Mouse (Mus musculus) ovary, postnatal 14 days (tissue): ENCODE measurements at regions not wholly inside any gene's neighbourhood (a gene's known extent, or its start where the extent isn't known, plus 50 kb on each side); places are given as distances from the start of the nearest gene placed in this dataset.

ENCODE experiments used
- DNase-seq: peaks from one replicate; pipeline ENCODE4 v3.0.0; 2022; ENCODE audit warnings: low spot score

- DNase-seq, result peak; percentile 0
Measured at GRCm38 (mm10) chr9:84673327-84673726, 639.2 kb upstream of the Gm11114 start.

GRCm38 (mm10) chr9:84678416-84678815 lies 634.2 kb upstream of the Gm11114 start:
- no peak for DNase-seq

- no peak for DNase-seq
Measured at GRCm38 (mm10) chr9:84718615-84719191, 593.9 kb upstream of the Gm11114 start.

GRCm38 (mm10) chr9:84719396-84719795 lies 593.2 kb upstream of the Gm11114 start:
- DNase-seq, result no peak

GRCm38 (mm10) chr9:84720454-84720853 lies 592.1 kb upstream of the Gm11114 start:
- no peak for DNase-seq

- DNase-seq, result no peak
Measured at GRCm38 (mm10) chr9:84739266-84739665, 573.3 kb upstream of the Gm11114 start.

GRCm38 (mm10) chr9:84740336-84740735 lies 572.2 kb upstream of the Gm11114 start:
- no peak for DNase-seq

GRCm38 (mm10) chr9:84754332-84754731 lies 558.2 kb upstream of the Gm11114 start:
- no peak for DNase-seq

GRCm38 (mm10) chr9:84754828-84755227 lies 557.7 kb upstream of the Gm11114 start:
- no peak for DNase-seq

GRCm38 (mm10) chr9:84774348-84774747 lies 538.2 kb upstream of the Gm11114 start:
- no peak for DNase-seq

GRCm38 (mm10) chr9:84775190-84775589 lies 537.4 kb upstream of the Gm11114 start:
- no peak for DNase-seq

GRCm38 (mm10) chr9:84779125-84779524 lies 533.4 kb upstream of the Gm11114 start:
- no peak for DNase-seq

- no peak for DNase-seq
Measured at GRCm38 (mm10) chr9:84825768-84826167, 486.8 kb upstream of the Gm11114 start.

GRCm38 (mm10) chr9:84828934-84829333 lies 483.6 kb upstream of the Gm11114 start:
- DNase-seq, result no peak

- no peak for DNase-seq
Measured at GRCm38 (mm10) chr9:84830639-84831038, 481.9 kb upstream of the Gm11114 start.

GRCm38 (mm10) chr9:84837498-84837897 lies 475.1 kb upstream of the Gm11114 start:
- no peak for DNase-seq

- DNase-seq, result no peak
Measured at GRCm38 (mm10) chr9:84844021-84844420, 468.6 kb upstream of the Gm11114 start.

- no peak for DNase-seq
Measured at GRCm38 (mm10) chr9:84861600-84861999, 451.0 kb upstream of the Gm11114 start.

- DNase-seq, result no peak
Measured at GRCm38 (mm10) chr9:84863431-84863830, 449.1 kb upstream of the Gm11114 start.

- no peak for DNase-seq
Measured at GRCm38 (mm10) chr9:84894148-84894547, 418.4 kb upstream of the Gm11114 start.

- DNase-seq, result no peak
Measured at GRCm38 (mm10) chr9:84896073-84896472, 416.5 kb upstream of the Gm11114 start.

- no peak for DNase-seq
Measured at GRCm38 (mm10) chr9:84900643-84901042, 411.9 kb upstream of the Gm11114 start.

- no peak for DNase-seq
Measured at GRCm38 (mm10) chr9:84906244-84906643, 406.3 kb upstream of the Gm11114 start.

GRCm38 (mm10) chr9:84913321-84913720 lies 399.3 kb upstream of the Gm11114 start:
- no peak for DNase-seq

- no peak for DNase-seq
Measured at GRCm38 (mm10) chr9:84922306-84922705, 390.3 kb upstream of the Gm11114 start.
